Mouse (Mus musculus) intestine, postnatal 0 days (tissue): ENCODE results near the gene Nmnat1. TPM values are rescaled to one million over a fixed set of nuclear protein-coding genes. Genes with fewer than 3 reads are reported as not detected.

Experiments
- ATAC-seq: fragments of 200-750 bp; cut with Nextera tagmentation; 2 replicates; pipeline ENCODE4 v1.8.0; 2017; ENCODE audit warnings: mild to moderate bottlenecking, moderate TSS enrichment, moderate library complexity
- H3K27ac ChIP-seq: fragments of 300-500 bp; sonication (generic); 2 replicates; pipeline ENCODE4 v1.5.1; 2014; ENCODE audit warnings: mild to moderate bottlenecking, low read depth, low read length, moderate library complexity
- H3K27me3 ChIP-seq: fragments of 300-500 bp; sonication (generic); replicated peaks from 2 replicates; pipeline ENCODE4 v1.6.1; 2014; ENCODE audit warnings: low read length, mixed read lengths; ENCODE audit not compliant: control insufficient read depth, insufficient read depth
- H3K36me3 ChIP-seq: fragments of 300-500 bp; sonication (generic); 2 replicates; pipeline ENCODE4 v1.6.1; 2014; ENCODE audit warnings: mild to moderate bottlenecking, moderate library complexity; ENCODE audit not compliant: control insufficient read depth, insufficient read depth
- H3K4me1 ChIP-seq: fragments of 300-500 bp; sonication (generic); replicated peaks from 2 replicates; pipeline ENCODE4 v1.6.1; 2014; ENCODE audit warnings: antibody characterized with exemption, low read length, mixed read lengths; ENCODE audit not compliant: control insufficient read depth, insufficient read depth
- H3K4me2 ChIP-seq: fragments of 300-500 bp; sonication (generic); replicated peaks from 2 replicates; pipeline ENCODE4 v1.6.1; 2014; ENCODE audit warnings: low read depth, mild to moderate bottlenecking, moderate library complexity
- H3K4me3 ChIP-seq: fragments of 300-500 bp; sonication (generic); 2 replicates; pipeline ENCODE4 v1.5.1; 2014; ENCODE audit warnings: low read depth, low read length
- H3K9ac ChIP-seq: fragments of 300-500 bp; sonication (generic); 2 replicates; pipeline ENCODE4 v1.6.1; 2014; ENCODE audit warnings: mild to moderate bottlenecking, low read depth, low read length
- H3K9me3 ChIP-seq: fragments of 300-500 bp; sonication (generic); 2 replicates; pipeline ENCODE4 v1.6.1; 2016; ENCODE audit warnings: mixed run types; ENCODE audit not compliant: control insufficient read depth
- CTCF ChIP-seq: sonication (generic); IDR thresholded peaks from 2 replicates; pipeline ENCODE4 v1.5.1; 2016; ENCODE audit warnings: low read depth, mild to moderate bottlenecking, control low read depth, antibody characterized with exemption, moderate library complexity
- WGBS: fragments of 180-500 bp; shearing (Covaris S2); extraction: QIAGEN DNeasy Blood & Tissue Kit; methylation state at CpG from one replicate; pipeline ENCODE4 v1.1.7; 2014; 5-methylcytosine and 5-hydroxymethylcytosine counted together
- polyA plus RNA-seq: library from polyadenylated mRNA; unstranded; fragments of >200 nt; fragmentation: Nextera tagmentation; extraction: Ambion mirVana; gene quantifications from 2 replicates; pipeline ENCODE4 v1.2.1, GENCODE M21; 2015

The Nmnat1 gene
- polyA plus RNA-seq, 1 experiment from 2014 or later: 10.8 TPM

DNA sequence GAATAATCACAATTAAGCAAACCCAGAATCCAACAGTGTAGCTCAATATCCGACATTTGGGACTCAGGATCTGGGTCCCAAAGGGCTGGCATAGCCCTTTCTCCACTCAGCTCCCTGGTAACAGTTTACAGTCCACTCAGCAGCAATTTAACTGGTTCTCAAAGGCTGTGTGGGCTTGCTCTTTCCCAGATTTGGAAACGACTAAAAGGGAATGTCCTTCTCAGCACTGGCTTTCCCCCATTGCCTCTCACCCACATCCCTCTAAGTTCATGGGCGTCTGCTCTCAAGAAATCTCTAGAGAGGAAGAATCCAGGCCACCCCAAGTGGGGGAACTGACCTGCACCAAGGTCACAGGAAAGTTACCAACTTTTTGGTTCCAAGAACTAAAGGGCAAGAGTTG is 436 bp downstream of the Nmnat1 start:
- WGBS: 48% methylated on average over 3 of the region's 3 CpGs
- no peak for ATAC-seq
- H3K9ac ChIP-seq: peak overlapping the region; percentile 53

DNA sequence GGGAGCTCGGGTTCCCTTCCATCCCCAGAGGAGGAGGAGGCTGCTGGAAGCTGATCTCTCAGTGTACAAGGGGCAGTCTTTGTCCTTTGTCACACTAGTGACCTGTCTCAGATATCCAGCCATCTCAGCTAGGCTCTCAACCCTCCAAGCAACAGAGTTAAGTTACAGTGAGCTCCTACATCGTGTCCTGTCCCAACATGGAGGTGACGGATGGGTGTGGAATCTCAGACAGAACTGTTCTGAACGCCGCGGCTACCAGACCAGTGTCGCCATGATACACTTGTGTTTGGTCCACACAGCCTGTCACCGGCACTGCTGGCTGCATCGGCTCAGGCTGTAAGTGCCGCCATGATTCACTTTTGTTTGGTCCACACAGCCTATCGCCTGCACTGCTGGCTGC is 7.9 kb downstream of the Nmnat1 start, which contains the start of gene Tmem274:
Tmem274 (plus strand) TSS at position 301 of the 400 bp plus-strand sequence.
- no peak for TF ChIP-seq CTCF
- WGBS: 89% methylated on average over 11 of the region's 11 CpGs

More for the DNA sequence above, 436 bp downstream of the Nmnat1 start:
- Histone ChIP-seq H3K27me3 (no peaks in the 10 kb centered on the region), H3K27ac (peak overlapping the region; percentile 87; the same call in 1 of the 2 replicates), H3K4me2 (peak overlapping the region; percentile 76), H3K9me3 (no peaks in the 10 kb centered on the region), H3K36me3 (peaks cover 25% of the 10 kb centered on the region), H3K4me1 (peaks cover 6% of the 10 kb centered on the region), H3K4me3 (peak overlapping the region; percentile 72)
- no peak for TF ChIP-seq CTCF

DNA sequence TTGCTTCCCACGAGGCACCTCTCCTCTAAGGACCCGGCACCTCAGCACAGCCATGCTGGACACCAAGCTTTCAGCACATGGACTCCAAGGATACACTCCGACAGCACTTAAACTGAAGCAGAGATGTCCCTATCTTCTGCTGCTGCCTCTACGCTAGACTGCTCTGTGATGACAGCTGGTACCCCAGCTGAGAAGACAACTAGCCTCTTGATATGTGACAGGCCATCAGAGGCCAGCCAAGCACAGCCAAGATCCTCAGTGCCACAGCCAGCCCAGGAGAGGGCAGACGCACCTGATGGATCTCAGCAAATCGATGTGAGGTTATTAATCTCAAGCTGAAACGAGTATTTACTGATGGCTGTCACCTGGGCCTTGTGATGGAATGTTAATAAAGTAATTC is 9.9 kb downstream of the Nmnat1 start:
- no peak overlapping the region for H3K9ac ChIP-seq
- peaks cover 29% of the 10 kb centered on the region for H3K36me3 ChIP-seq
- H3K4me2 ChIP-seq: no peak overlapping the region
- ATAC-seq: no peak
- no peak overlapping the region for H3K27ac ChIP-seq
- TF ChIP-seq CTCF: peak; percentile 25; the same call in 1 of the 2 replicates
- no peaks in the 10 kb centered on the region for H3K27me3 ChIP-seq
- no peaks in the 10 kb centered on the region for H3K9me3 ChIP-seq
- H3K4me1 ChIP-seq: no peaks in the 10 kb centered on the region
- 68% methylated on average over 7 of the region's 7 CpGs for WGBS
- no peak overlapping the region for H3K4me3 ChIP-seq

More for the DNA sequence above, 7.9 kb downstream of the Nmnat1 start, which contains the start of gene Tmem274:
- H3K27me3 ChIP-seq: no peaks in the 10 kb centered on the region
- H3K27ac ChIP-seq: no peak within 1 kb of the TSS
- no peak for ATAC-seq
- no peaks in the 10 kb centered on the region for H3K9me3 ChIP-seq
- H3K36me3 ChIP-seq: peaks cover 23% of the 10 kb centered on the region
- H3K4me2 ChIP-seq: no peak within 1 kb of the TSS
- H3K9ac ChIP-seq: no peak within 1 kb of the TSS
- no peaks in the 10 kb centered on the region for H3K4me1 ChIP-seq
- no peak within 1 kb of the TSS for H3K4me3 ChIP-seq

GRCm38 (mm10) chr4:149469557-149469956 is 15.4 kb downstream of the Nmnat1 start:
- H3K4me2 ChIP-seq: no peak overlapping the region
- H3K27ac ChIP-seq: no peak overlapping the region
- 92% methylated on average over 3 of the region's 3 CpGs for WGBS
- H3K9me3 ChIP-seq: no peaks in the 10 kb centered on the region
- TF ChIP-seq CTCF: no peak
- H3K4me3 ChIP-seq: no peak overlapping the region
- H3K36me3 ChIP-seq: peaks cover 43% of the 10 kb centered on the region
- no peak overlapping the region for H3K9ac ChIP-seq
- no peaks in the 10 kb centered on the region for H3K4me1 ChIP-seq
- H3K27me3 ChIP-seq: no peaks in the 10 kb centered on the region
- ATAC-seq: no peak

- H3K9me3 ChIP-seq: no peaks in the 10 kb centered on the region
- ATAC-seq: no peak
Measured at GRCm38 (mm10) chr4:149463435-149463950, 21.5 kb downstream of the Nmnat1 start.

GRCm38 (mm10) chr4:149462305-149462971 is 22.6 kb downstream of the Nmnat1 start:
- no peaks in the 10 kb centered on the region for H3K4me1 ChIP-seq
- no peak overlapping the region for H3K27ac ChIP-seq
- ATAC-seq: no peak
- H3K4me3 ChIP-seq: no peak overlapping the region
- H3K4me2 ChIP-seq: no peak overlapping the region
- no peak overlapping the region for H3K9ac ChIP-seq
- H3K27me3 ChIP-seq: no peaks in the 10 kb centered on the region
- 67% methylated on average over 6 of the region's 6 CpGs for WGBS
- TF ChIP-seq CTCF: no peak
- H3K9me3 ChIP-seq: no peaks in the 10 kb centered on the region
- no peaks in the 10 kb centered on the region; the same call in 1 of the 2 replicates for H3K36me3 ChIP-seq

More at GRCm38 (mm10) chr4:149463435-149463950, 21.5 kb downstream of the Nmnat1 start:
- no peak overlapping the region for H3K9ac ChIP-seq
- 66% methylated on average over 6 of the region's 6 CpGs for WGBS
- H3K27ac ChIP-seq: no peak overlapping the region
- H3K4me2 ChIP-seq: no peak overlapping the region
- H3K27me3 ChIP-seq: no peaks in the 10 kb centered on the region
- peaks cover 8% of the 10 kb centered on the region; the same call in 1 of the 2 replicates for H3K36me3 ChIP-seq
- H3K4me1 ChIP-seq: no peaks in the 10 kb centered on the region
- H3K4me3 ChIP-seq: no peak overlapping the region
- no peak for TF ChIP-seq CTCF
